Mouse (Mus musculus) adipocyte (in vitro differentiated cells): ENCODE data around the gene Bend7.

ENCODE experiments used
- DNase-seq: peaks from one replicate; pipeline ENCODE4 v3.0.0-alpha.2; 2016; ENCODE audit warnings: low spot score

Gene Bend7

GRCm38 (mm10) chr2:4782809-4783641, 65.4 kb downstream of the Bend7 start:
- DNase-seq: no peak

DNA sequence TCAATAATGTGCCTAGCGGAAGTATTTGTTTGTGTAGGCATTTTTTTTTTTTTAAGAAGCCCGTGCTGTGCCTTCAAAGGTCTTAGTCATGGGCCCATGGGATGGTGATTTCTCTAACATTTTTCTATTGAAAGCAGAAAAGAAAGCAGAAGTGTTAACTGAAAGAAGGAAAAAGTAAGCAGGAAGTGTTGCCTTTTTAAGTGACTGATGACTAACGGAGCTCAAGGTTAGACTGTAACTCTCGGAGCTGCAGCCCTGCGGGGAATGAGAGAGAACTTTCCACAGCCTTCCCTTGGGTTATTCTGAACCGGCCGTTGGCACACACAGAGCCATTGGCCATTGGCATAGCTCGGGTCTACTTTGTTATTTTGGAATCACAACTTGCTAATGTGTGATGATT, 66.4 kb downstream of the Bend7 start:
- no peak for DNase-seq

DNA sequence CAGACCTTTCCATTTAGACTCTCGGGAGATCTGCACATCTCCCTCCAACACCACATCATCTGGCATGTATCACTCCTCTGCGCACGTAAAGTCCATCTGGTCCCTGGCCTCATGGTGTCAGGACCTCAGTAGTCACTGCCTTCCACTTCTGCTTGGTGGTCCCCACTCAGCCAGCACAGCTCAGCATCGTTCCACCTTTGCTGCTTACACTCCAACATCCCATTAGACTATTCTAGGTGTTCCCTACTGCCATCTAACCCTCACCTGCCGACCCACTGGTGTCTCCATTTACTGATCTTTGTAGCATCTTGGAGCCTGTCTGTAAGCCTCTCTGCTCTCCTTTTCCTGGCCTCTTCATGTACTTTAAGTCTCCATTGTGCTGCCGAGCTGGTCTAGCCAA, 67.4 kb downstream of the Bend7 start:
- no peak for DNase-seq

DNA sequence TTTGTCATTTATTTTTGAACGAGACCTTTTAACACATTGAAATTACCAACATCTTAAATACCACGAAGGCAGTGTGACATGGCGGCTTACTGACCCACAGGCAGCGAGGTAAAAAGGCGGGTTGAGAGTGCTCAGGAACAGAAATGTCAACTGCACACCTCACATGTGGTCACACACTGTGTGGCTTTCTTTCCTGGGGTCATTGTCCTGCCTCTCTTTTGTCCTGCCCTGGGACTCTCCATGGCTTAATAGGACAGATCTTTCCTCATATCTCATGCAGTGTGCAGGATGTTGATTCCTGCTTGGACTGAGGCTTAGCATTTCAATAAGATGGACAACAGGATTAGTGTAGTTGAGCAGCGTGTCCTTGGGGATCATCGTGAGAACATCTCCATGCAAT, 69.6 kb downstream of the Bend7 start:
- no peak for DNase-seq

GRCm38 (mm10) chr2:4791646-4792045, 74.0 kb downstream of the Bend7 start:
- DNase-seq: no peak

- no peak for DNase-seq
Measured at GRCm38 (mm10) chr2:4792554-4792953, 74.9 kb downstream of the Bend7 start.

DNA sequence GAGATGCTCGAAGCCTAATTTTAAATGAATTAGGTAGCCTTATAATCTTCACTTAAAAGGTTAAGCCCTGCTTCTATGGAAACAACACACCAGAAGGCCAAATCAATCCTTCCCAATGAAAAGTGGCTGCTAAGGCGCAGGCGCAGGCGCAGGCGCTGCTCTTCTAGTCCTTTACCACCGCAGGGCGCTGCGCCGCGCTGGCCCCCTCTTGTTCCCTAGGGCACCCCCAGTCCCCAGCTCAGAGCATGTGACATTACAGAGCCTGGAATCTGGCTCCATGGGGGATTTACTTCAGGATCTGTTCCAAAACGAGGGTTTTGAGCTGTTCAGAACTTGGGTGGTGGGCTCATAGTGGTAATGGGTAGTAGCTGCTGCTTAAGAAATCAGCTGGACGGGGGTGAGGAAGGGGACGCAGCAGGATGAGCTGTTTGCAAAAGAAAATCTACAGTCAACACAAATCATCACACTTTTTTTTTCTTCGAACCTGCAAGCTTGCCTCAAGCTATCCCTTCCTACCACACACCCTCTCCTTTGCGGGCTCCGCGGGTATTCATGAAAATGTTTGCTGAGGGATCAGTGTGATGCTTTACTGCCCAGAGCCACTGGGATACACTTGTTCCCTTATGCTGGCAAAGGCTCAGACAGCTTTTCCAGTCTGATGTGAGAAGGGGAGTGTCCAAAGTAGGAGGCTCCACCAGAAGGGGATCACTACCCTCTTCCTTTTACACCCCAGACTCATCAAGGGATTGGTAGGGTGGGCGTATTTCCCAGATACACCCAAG, 85.0 kb downstream of the Bend7 start:
- DNase-seq: no peak

- no peak for DNase-seq
Measured at GRCm38 (mm10) chr2:4816308-4816707, 98.7 kb downstream of the Bend7 start.

- DNase-seq: no peak
Measured at GRCm38 (mm10) chr2:4817678-4818077, 100.0 kb downstream of the Bend7 start.

GRCm38 (mm10) chr2:4820230-4820629, 102.6 kb downstream of the Bend7 start:
- DNase-seq: no peak

DNA sequence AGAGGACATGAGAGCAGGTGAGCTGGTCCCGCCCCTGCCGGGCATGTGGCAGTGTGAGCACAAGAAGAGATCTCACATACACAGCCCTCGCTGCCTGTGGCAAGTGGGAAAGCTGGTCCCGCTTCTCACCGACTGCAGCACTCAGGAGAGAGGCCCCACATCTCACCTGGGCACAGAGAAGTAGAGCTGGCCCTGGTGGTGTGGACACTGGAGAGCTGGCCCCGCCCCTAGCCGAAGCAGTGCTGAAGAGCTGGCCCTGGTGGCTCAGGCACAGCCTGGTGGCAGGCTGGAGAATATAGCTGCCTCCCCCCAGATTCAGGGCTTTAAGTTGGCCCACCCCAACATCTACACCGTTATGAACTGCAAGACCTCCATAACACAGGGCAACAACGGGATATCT, 106.4 kb downstream of the Bend7 start:
- no peak for DNase-seq

GRCm38 (mm10) chr2:4828032-4828431, 110.4 kb downstream of the Bend7 start:
- DNase-seq: no peak

- no peak for DNase-seq
Measured at GRCm38 (mm10) chr2:4828446-4828997, 110.9 kb downstream of the Bend7 start.

- no peak for DNase-seq
Measured at GRCm38 (mm10) chr2:4829007-4829406, 111.4 kb downstream of the Bend7 start.

DNA sequence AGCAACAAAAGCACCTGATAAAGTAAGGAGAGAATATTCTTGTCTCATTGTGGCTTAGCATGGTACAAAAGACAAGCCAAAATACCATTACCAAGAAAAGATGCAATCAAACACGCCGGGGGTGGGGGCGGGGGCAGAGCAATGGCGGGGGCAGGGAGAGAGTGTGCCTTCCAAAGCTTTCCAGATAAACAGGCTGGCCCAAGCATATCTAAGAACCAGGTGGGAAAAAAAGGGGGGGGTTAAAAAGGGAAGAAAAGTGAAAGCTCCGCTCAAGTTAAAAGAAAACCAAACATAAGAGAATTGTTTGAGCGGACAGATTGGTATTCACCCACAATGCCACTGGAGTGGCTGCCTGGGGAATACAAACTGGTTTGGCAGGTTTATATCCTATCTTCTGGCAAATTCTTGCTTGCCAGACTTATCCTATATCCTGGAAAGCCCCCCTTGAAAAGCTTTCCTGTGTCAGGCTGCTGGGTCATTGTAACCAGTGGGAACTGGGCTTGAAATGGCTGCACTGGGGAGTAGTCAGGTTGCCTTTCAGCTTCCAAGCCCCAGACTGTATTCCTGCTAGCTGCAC, 111.9 kb downstream of the Bend7 start:
- DNase-seq: no peak

DNA sequence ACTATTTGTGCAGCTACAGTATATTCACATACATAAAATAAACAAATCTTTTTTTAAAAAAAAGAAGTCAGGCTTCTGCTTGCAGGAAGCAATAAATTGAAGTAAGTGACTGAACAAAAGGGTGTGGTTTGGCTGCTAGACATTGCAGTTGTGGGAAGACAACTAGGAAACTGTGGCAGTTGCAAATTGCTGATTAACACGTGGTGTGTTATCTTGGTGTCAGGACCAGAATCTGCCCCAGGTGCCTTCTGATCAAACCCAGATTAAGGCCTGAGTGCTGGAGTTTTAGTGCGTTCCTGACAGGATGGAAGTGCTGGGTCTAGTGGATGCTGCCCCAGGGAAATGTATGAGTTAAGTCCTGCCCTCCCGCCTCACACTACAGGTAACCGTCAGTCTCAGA, 113.9 kb downstream of the Bend7 start:
- DNase-seq: no peak

DNA sequence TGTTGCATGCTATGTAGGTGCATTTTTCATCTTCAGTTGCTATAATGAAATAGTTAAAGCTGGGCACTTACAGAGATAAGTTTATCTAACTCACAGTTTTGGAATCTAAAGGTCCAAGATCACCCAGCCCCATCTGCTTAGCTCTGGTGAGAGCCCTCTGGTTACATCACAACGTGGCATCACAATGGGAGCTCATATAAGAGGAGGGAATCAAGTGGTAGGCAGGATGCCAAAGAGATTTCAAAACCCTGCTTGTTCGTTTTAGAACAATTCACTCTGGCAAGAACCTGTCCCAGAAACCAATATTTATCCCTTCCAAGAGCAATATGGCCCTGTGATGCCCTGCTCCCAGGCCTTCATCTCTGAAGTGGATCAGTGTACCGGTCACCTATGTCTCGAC, 114.5 kb downstream of the Bend7 start:
- peak; percentile 29 for DNase-seq

DNA sequence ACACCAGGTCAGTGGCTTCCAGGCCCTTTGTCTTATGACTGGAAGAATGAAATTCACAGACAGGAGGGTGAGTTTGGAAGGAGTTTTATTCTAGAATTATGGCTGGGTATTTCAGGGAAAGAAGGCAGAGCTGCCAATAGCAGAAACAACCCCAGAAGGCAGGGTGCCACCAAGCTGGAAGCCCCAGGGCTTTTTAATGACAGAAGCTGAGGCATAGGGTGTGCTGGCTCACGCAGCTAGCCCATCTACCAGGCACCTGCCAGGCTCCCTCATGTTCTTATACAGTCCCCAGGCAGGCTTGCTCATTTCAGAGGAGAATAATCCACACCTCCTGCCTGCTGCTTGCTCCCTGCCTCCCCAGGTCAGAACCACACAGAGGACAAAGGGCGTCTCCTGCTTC, 131.8 kb downstream of the Bend7 start:
- DNase-seq: no peak
